Mouse (Mus musculus): ENCODE measurements around the gene Agpat2. TPM values are rescaled to one million over a fixed set of nuclear protein-coding genes. Genes with fewer than 3 reads are reported as not detected.
A peak's percentile ranks its signal among the peaks of the same experiment; 100 is the strongest.

Gene Agpat2
- polyA plus RNA-seq, 1 experiment from 2014 or later = 3.7 TPM

- no peak overlapping the region for H3K27ac ChIP-seq (ENCODE audit: low read length)
- H3K27me3 ChIP-seq (replicated peaks; ENCODE audit: control insufficient read depth, insufficient read depth, low read length) = no peaks in the 10 kb centered on the region
- H3K9me3 ChIP-seq (ENCODE audit: control insufficient read depth, low read length) = no peaks in the 10 kb centered on the region
- H3K9ac ChIP-seq (replicated peaks; ENCODE audit: low read depth, low read length) = no peak overlapping the region
- no peaks in the 10 kb centered on the region for H3K36me3 ChIP-seq (ENCODE audit: control insufficient read depth, insufficient read depth)
- ATAC-seq = no peak
- H3K4me1 ChIP-seq (replicated peaks; ENCODE audit: control insufficient read depth, insufficient read depth, low read length) = no peaks in the 10 kb centered on the region
- H3K4me2 ChIP-seq (ENCODE audit: low read length) = no peak overlapping the region
- H3K4me3 ChIP-seq (replicated peaks; ENCODE audit: low read length) = no peak overlapping the region
Observed at GRCm38 (mm10) chr2:26611896-26612295, 7.7 kb upstream of the Agpat2 start.

GRCm38 (mm10) chr2:26611054-26611453 is 6.8 kb upstream of the Agpat2 start:
- ATAC-seq = no peak
- H3K4me3 ChIP-seq (replicated peaks; ENCODE audit: low read length) = no peak overlapping the region
- H3K27ac ChIP-seq (ENCODE audit: low read length) = no peak overlapping the region
- H3K27me3 ChIP-seq (replicated peaks; ENCODE audit: control insufficient read depth, insufficient read depth, low read length) = no peaks in the 10 kb centered on the region
- no peaks in the 10 kb centered on the region for H3K36me3 ChIP-seq (ENCODE audit: control insufficient read depth, insufficient read depth)
- no peak overlapping the region for H3K4me2 ChIP-seq (ENCODE audit: low read length)
- no peaks in the 10 kb centered on the region for H3K4me1 ChIP-seq (replicated peaks; ENCODE audit: control insufficient read depth, insufficient read depth, low read length)
- H3K9me3 ChIP-seq (ENCODE audit: control insufficient read depth, low read length) = no peaks in the 10 kb centered on the region
- no peak overlapping the region for H3K9ac ChIP-seq (replicated peaks; ENCODE audit: low read depth, low read length)

- Histone ChIP-seq H3K27me3 (replicated peaks; ENCODE audit: control insufficient read depth, insufficient read depth, low read length) (no peaks in the 10 kb centered on the region), H3K4me2 (ENCODE audit: low read length) (no peak overlapping the region), H3K27ac (ENCODE audit: low read length) (no peak overlapping the region), H3K9ac (replicated peaks; ENCODE audit: low read depth, low read length) (no peak overlapping the region), H3K4me3 (replicated peaks; ENCODE audit: low read length) (no peak overlapping the region), H3K9me3 (ENCODE audit: control insufficient read depth, low read length) (no peaks in the 10 kb centered on the region), H3K4me1 (replicated peaks; ENCODE audit: control insufficient read depth, insufficient read depth, low read length) (no peaks in the 10 kb centered on the region), H3K36me3 (ENCODE audit: control insufficient read depth, insufficient read depth) (no peaks in the 10 kb centered on the region)
- WGBS = 69% methylated on average over 3 of the region's 3 CpGs
- ATAC-seq = no peak
Observed at GRCm38 (mm10) chr2:26610526-26610925, 6.3 kb upstream of the Agpat2 start.

GRCm38 (mm10) chr2:26609261-26609661 is 5.0 kb upstream of the Agpat2 start:
- H3K9ac ChIP-seq (replicated peaks; ENCODE audit: low read depth, low read length) = no peak overlapping the region
- H3K27me3 ChIP-seq (replicated peaks; ENCODE audit: control insufficient read depth, insufficient read depth, low read length) = peaks cover 4% of the 10 kb centered on the region
- ATAC-seq = no peak
- no peak overlapping the region for H3K27ac ChIP-seq (ENCODE audit: low read length)
- H3K4me2 ChIP-seq (ENCODE audit: low read length) = no peak overlapping the region
- H3K4me1 ChIP-seq (replicated peaks; ENCODE audit: control insufficient read depth, insufficient read depth, low read length) = peaks cover 2% of the 10 kb centered on the region; the same call in 1 of the 2 replicates
- no peaks in the 10 kb centered on the region for H3K9me3 ChIP-seq (ENCODE audit: control insufficient read depth, low read length)
- no peak overlapping the region for H3K4me3 ChIP-seq (replicated peaks; ENCODE audit: low read length)
- H3K36me3 ChIP-seq (ENCODE audit: control insufficient read depth, insufficient read depth) = no peaks in the 10 kb centered on the region

- no peak overlapping the region for H3K9ac ChIP-seq (replicated peaks; ENCODE audit: low read depth, low read length)
- peaks cover 8% of the 10 kb centered on the region for H3K27me3 ChIP-seq (replicated peaks; ENCODE audit: control insufficient read depth, insufficient read depth, low read length)
- no peaks in the 10 kb centered on the region for H3K9me3 ChIP-seq (ENCODE audit: control insufficient read depth, low read length)
- no peak overlapping the region for H3K27ac ChIP-seq (ENCODE audit: low read length)
- no peak overlapping the region for H3K4me2 ChIP-seq (ENCODE audit: low read length)
- H3K36me3 ChIP-seq (ENCODE audit: control insufficient read depth, insufficient read depth) = no peaks in the 10 kb centered on the region
- no peak for ATAC-seq
- no peak overlapping the region for H3K4me3 ChIP-seq (replicated peaks; ENCODE audit: low read length)
- H3K4me1 ChIP-seq (replicated peaks; ENCODE audit: control insufficient read depth, insufficient read depth, low read length) = peaks cover 2% of the 10 kb centered on the region; the same call in 1 of the 2 replicates
Observed at GRCm38 (mm10) chr2:26608781-26609180, 4.6 kb upstream of the Agpat2 start.

GRCm38 (mm10) chr2:26607056-26607910 is 3.1 kb upstream of the Agpat2 start:
- no peak overlapping the region for H3K9ac ChIP-seq (replicated peaks; ENCODE audit: low read depth, low read length)
- no peak overlapping the region for H3K4me2 ChIP-seq (ENCODE audit: low read length)
- peaks cover 21% of the 10 kb centered on the region for H3K27me3 ChIP-seq (replicated peaks; ENCODE audit: control insufficient read depth, insufficient read depth, low read length)
- 63% methylated on average over 6 of the region's 6 CpGs for WGBS
- ATAC-seq = no peak
- no peak overlapping the region for H3K27ac ChIP-seq (ENCODE audit: low read length)
- no peak overlapping the region for H3K4me3 ChIP-seq (replicated peaks; ENCODE audit: low read length)
- H3K36me3 ChIP-seq (ENCODE audit: control insufficient read depth, insufficient read depth) = no peaks in the 10 kb centered on the region
- H3K4me1 ChIP-seq (replicated peaks; ENCODE audit: control insufficient read depth, insufficient read depth, low read length) = peaks cover 2% of the 10 kb centered on the region; the same call in 1 of the 2 replicates
- H3K9me3 ChIP-seq (ENCODE audit: control insufficient read depth, low read length) = no peaks in the 10 kb centered on the region

- WGBS = 91% methylated on average over 3 of the region's 3 CpGs
- no peak for ATAC-seq
- H3K4me2 ChIP-seq (ENCODE audit: low read length) = no peak overlapping the region
Observed at GRCm38 (mm10) chr2:26606579-26606978, 2.4 kb upstream of the Agpat2 start.

GRCm38 (mm10) chr2:26605331-26605730 is 1.1 kb upstream of the Agpat2 start:
- Histone ChIP-seq H3K4me3 (replicated peaks; ENCODE audit: low read length) (no peak overlapping the region), H3K9ac (replicated peaks; ENCODE audit: low read depth, low read length) (no peak overlapping the region), H3K27me3 (replicated peaks; ENCODE audit: control insufficient read depth, insufficient read depth, low read length) (peaks cover 21% of the 10 kb centered on the region), H3K9me3 (ENCODE audit: control insufficient read depth, low read length) (no peaks in the 10 kb centered on the region), H3K27ac (ENCODE audit: low read length) (no peak overlapping the region), H3K36me3 (ENCODE audit: control insufficient read depth, insufficient read depth) (no peaks in the 10 kb centered on the region), H3K4me2 (ENCODE audit: low read length) (no peak overlapping the region), H3K4me1 (replicated peaks; ENCODE audit: control insufficient read depth, insufficient read depth, low read length) (peaks cover 2% of the 10 kb centered on the region; the same call in 1 of the 2 replicates)
- 86% methylated on average over 8 of the region's 8 CpGs for WGBS
- ATAC-seq = no peak

More at GRCm38 (mm10) chr2:26606579-26606978, 2.4 kb upstream of the Agpat2 start:
- H3K27me3 ChIP-seq (replicated peaks; ENCODE audit: control insufficient read depth, insufficient read depth, low read length) = peaks cover 21% of the 10 kb centered on the region
- peaks cover 2% of the 10 kb centered on the region; the same call in 1 of the 2 replicates for H3K4me1 ChIP-seq (replicated peaks; ENCODE audit: control insufficient read depth, insufficient read depth, low read length)
- H3K4me3 ChIP-seq (replicated peaks; ENCODE audit: low read length) = no peak overlapping the region
- no peaks in the 10 kb centered on the region for H3K36me3 ChIP-seq (ENCODE audit: control insufficient read depth, insufficient read depth)
- no peaks in the 10 kb centered on the region for H3K9me3 ChIP-seq (ENCODE audit: control insufficient read depth, low read length)
- H3K27ac ChIP-seq (ENCODE audit: low read length) = no peak overlapping the region
- H3K9ac ChIP-seq (replicated peaks; ENCODE audit: low read depth, low read length) = no peak overlapping the region

GRCm38 (mm10) chr2:26603159-26603558 is 1.1 kb downstream of the Agpat2 start:
- peak overlapping the region; percentile 69 for H3K4me2 ChIP-seq (ENCODE audit: low read length)
- H3K9ac ChIP-seq (replicated peaks; ENCODE audit: low read depth, low read length) = 0 out of 2 replicates have a peak overlapping the region, but pooled peaks have one; percentile 57
- H3K36me3 ChIP-seq (ENCODE audit: control insufficient read depth, insufficient read depth) = no peaks in the 10 kb centered on the region
- peaks cover 21% of the 10 kb centered on the region for H3K27me3 ChIP-seq (replicated peaks; ENCODE audit: control insufficient read depth, insufficient read depth, low read length)
- ATAC-seq = no peak
- 26% methylated on average over 6 of the region's 6 CpGs for WGBS
- peak overlapping the region; percentile 55 for H3K4me3 ChIP-seq (replicated peaks; ENCODE audit: low read length)
- no peak overlapping the region for H3K27ac ChIP-seq (ENCODE audit: low read length)
- peaks cover 2% of the 10 kb centered on the region; the same call in 1 of the 2 replicates for H3K4me1 ChIP-seq (replicated peaks; ENCODE audit: control insufficient read depth, insufficient read depth, low read length)
- no peaks in the 10 kb centered on the region for H3K9me3 ChIP-seq (ENCODE audit: control insufficient read depth, low read length)

Measured in forebrain, embryonic 16.5 days (tissue).